Mouse (Mus musculus) forebrain, embryonic 16.5 days (tissue): Measurements from ENCODE around the gene F930015N05Rik. TPM values are rescaled to one million over a fixed set of nuclear protein-coding genes. Genes with fewer than 3 reads are reported as not detected.

ENCODE experiments used
- ATAC-seq: fragments of 200-750 bp; cut with Nextera tagmentation; 2 replicates; pipeline ENCODE4 v1.8.0; 2017; ENCODE audit warnings: mild to moderate bottlenecking, moderate library complexity
- H3K27ac ChIP-seq: fragments of 300-500 bp; sonication (generic); 2 replicates; pipeline ENCODE4 v1.5.1; 2014; ENCODE audit warnings: low read length, control low read depth
- H3K27me3 ChIP-seq: fragments of 300-500 bp; sonication (generic); replicated peaks from 2 replicates; pipeline ENCODE4 v1.6.1; 2014; ENCODE audit warnings: low read length; ENCODE audit not compliant: control insufficient read depth, insufficient read depth
- H3K36me3 ChIP-seq: fragments of 300-500 bp; sonication (generic); 2 replicates; pipeline ENCODE4 v1.6.1; 2014; ENCODE audit not compliant: control insufficient read depth, insufficient read depth
- H3K4me1 ChIP-seq: fragments of 300-500 bp; sonication (generic); replicated peaks from 2 replicates; pipeline ENCODE4 v1.6.1; 2014; ENCODE audit warnings: low read length; ENCODE audit not compliant: control insufficient read depth, insufficient read depth
- H3K4me2 ChIP-seq: fragments of 300-500 bp; sonication (generic); 2 replicates; pipeline ENCODE4 v1.6.1; 2014; ENCODE audit warnings: mild to moderate bottlenecking, low read length, control low read depth
- H3K4me3 ChIP-seq: fragments of 300-500 bp; sonication (generic); replicated peaks from 2 replicates; pipeline ENCODE4 v1.5.1; 2014; ENCODE audit warnings: mild to moderate bottlenecking, low read length, control low read depth
- H3K9ac ChIP-seq: fragments of 300-500 bp; sonication (generic); replicated peaks from 2 replicates; pipeline ENCODE4 v1.6.1; 2014; ENCODE audit warnings: low read depth, low read length, control low read depth
- H3K9me3 ChIP-seq: fragments of 300-500 bp; sonication (generic); 2 replicates; pipeline ENCODE4 v1.6.1; 2016; ENCODE audit warnings: low read length; ENCODE audit not compliant: control insufficient read depth
- WGBS: fragments of 180-500 bp; shearing (Covaris S2); extraction: QIAGEN DNeasy Blood & Tissue Kit; methylation state at CpG from one replicate; pipeline ENCODE4 v1.1.7; 2014; 5-methylcytosine and 5-hydroxymethylcytosine counted together
- polyA plus RNA-seq: library from polyadenylated mRNA; unstranded; fragments of >200 nt; fragmentation: Nextera tagmentation; extraction: Ambion mirVana; gene quantifications from 2 replicates; pipeline ENCODE4 v1.2.1, GENCODE M21; 2015

The F930015N05Rik gene
- polyA plus RNA-seq, 1 experiment from 2014 or later: 0.38 TPM

GRCm38 (mm10) chr11:64442119-64442518 lies 5.7 kb upstream of the F930015N05Rik start:
- peaks cover 11% of the 10 kb centered on the region for H3K27me3 ChIP-seq

GRCm38 (mm10) chr11:64438909-64439308 lies 2.5 kb upstream of the F930015N05Rik start:
- H3K9ac ChIP-seq: no peak overlapping the region
- peaks cover 24% of the 10 kb centered on the region for H3K27me3 ChIP-seq
- peaks cover 22% of the 10 kb centered on the region for H3K4me1 ChIP-seq
- no peak overlapping the region for H3K27ac ChIP-seq
- no peaks in the 10 kb centered on the region for H3K9me3 ChIP-seq
- H3K4me3 ChIP-seq: no peak overlapping the region
- H3K36me3 ChIP-seq: no peaks in the 10 kb centered on the region
- no peak for ATAC-seq
- no peak overlapping the region for H3K4me2 ChIP-seq
- 22% methylated on average over 3 of the region's 3 CpGs for WGBS

More at GRCm38 (mm10) chr11:64442119-64442518, 5.7 kb upstream of the F930015N05Rik start:
- Histone ChIP-seq H3K4me1 (peaks cover 3% of the 10 kb centered on the region; the same call in 1 of the 2 replicates), H3K27ac (no peak overlapping the region), H3K9me3 (no peaks in the 10 kb centered on the region), H3K4me2 (no peak overlapping the region), H3K9ac (no peak overlapping the region), H3K4me3 (no peak overlapping the region), H3K36me3 (no peaks in the 10 kb centered on the region)
- 30% methylated on average over 8 of the region's 8 CpGs for WGBS
- no peak for ATAC-seq

- Histone ChIP-seq H3K9me3 (no peaks in the 10 kb centered on the region), H3K4me1 (peaks cover 22% of the 10 kb centered on the region), H3K9ac (no peak overlapping the region), H3K27me3 (peaks cover 27% of the 10 kb centered on the region), H3K36me3 (no peaks in the 10 kb centered on the region), H3K27ac (no peak overlapping the region), H3K4me3 (no peak overlapping the region), H3K4me2 (no peak overlapping the region)
- no peak for ATAC-seq
- WGBS: 40% methylated on average over 3 of the region's 3 CpGs
Measured at GRCm38 (mm10) chr11:64437721-64438120, 1.3 kb upstream of the F930015N05Rik start.

- H3K27me3 ChIP-seq: peaks cover 34% of the 10 kb centered on the region
- H3K27ac ChIP-seq: no peak overlapping the region
- peak overlapping the region; percentile 98 for H3K4me2 ChIP-seq
- H3K36me3 ChIP-seq: no peaks in the 10 kb centered on the region
- H3K9ac ChIP-seq: no peak overlapping the region
- H3K4me3 ChIP-seq: peak overlapping the region; percentile 56
- no peaks in the 10 kb centered on the region for H3K9me3 ChIP-seq
- no peak for ATAC-seq
- WGBS: 24% methylated on average over 5 of the region's 5 CpGs
- peaks cover 19% of the 10 kb centered on the region for H3K4me1 ChIP-seq
Measured at GRCm38 (mm10) chr11:64436791-64437298, 392 bp upstream of the F930015N05Rik start.

- Histone ChIP-seq H3K4me1 (peaks cover 19% of the 10 kb centered on the region), H3K36me3 (no peaks in the 10 kb centered on the region), H3K27me3 (peaks cover 34% of the 10 kb centered on the region), H3K27ac (no peak overlapping the region), H3K4me3 (peak overlapping the region; percentile 56), H3K9ac (peak overlapping the region; percentile 64), H3K4me2 (peak overlapping the region; percentile 98), H3K9me3 (no peaks in the 10 kb centered on the region)
- ATAC-seq: peak; percentile 77
- WGBS: under 1% methylated on average over 81 of the region's 81 CpGs
Measured at GRCm38 (mm10) chr11:64435546-64436411, 674 bp downstream of the F930015N05Rik start.

GRCm38 (mm10) chr11:64434611-64435545 lies 1.6 kb downstream of the F930015N05Rik start, which contains the start of gene Hs3st3a1:
TSS of gene Hs3st3a1 (plus strand) at chr11:64435332.
- H3K36me3 ChIP-seq: no peaks in the 10 kb centered on the region
- no peak within 1 kb of the TSS for H3K27ac ChIP-seq
- no peaks in the 10 kb centered on the region for H3K9me3 ChIP-seq
- peaks cover 34% of the 10 kb centered on the region for H3K27me3 ChIP-seq
- H3K4me3 ChIP-seq: peak within 1 kb of the TSS; percentile 56
- H3K9ac ChIP-seq: peak within 1 kb of the TSS; percentile 64
- H3K4me1 ChIP-seq: peaks cover 19% of the 10 kb centered on the region
- peak within 1 kb of the TSS; percentile 98 for H3K4me2 ChIP-seq
- 0% methylated on average over 27 of the region's 36 CpGs for WGBS
- ATAC-seq: peak; percentile 68

- Histone ChIP-seq H3K9me3 (peaks cover 4% of the 10 kb centered on the region; the same call in 1 of the 2 replicates), H3K27ac (no peak overlapping the region), H3K27me3 (no peaks in the 10 kb centered on the region), H3K36me3 (no peaks in the 10 kb centered on the region), H3K9ac (no peak overlapping the region), H3K4me1 (peaks cover 5% of the 10 kb centered on the region; the same call in 1 of the 2 replicates), H3K4me2 (no peak overlapping the region), H3K4me3 (no peak overlapping the region)
- WGBS: 23% methylated on average over 1 of the region's 1 CpGs
- ATAC-seq: peak; percentile 89
Measured at GRCm38 (mm10) chr11:64418969-64419368, 17.5 kb downstream of the F930015N05Rik start.

- 12% methylated on average over 6 of the region's 6 CpGs for WGBS
- peak; percentile 51 for ATAC-seq
Measured at GRCm38 (mm10) chr11:64400534-64401093, 35.8 kb downstream of the F930015N05Rik start.

More at GRCm38 (mm10) chr11:64400534-64401093, 35.8 kb downstream of the F930015N05Rik start:
- Histone ChIP-seq H3K4me2 (no peak overlapping the region), H3K4me1 (peaks cover 11% of the 10 kb centered on the region), H3K27me3 (no peaks in the 10 kb centered on the region), H3K4me3 (no peak overlapping the region), H3K36me3 (no peaks in the 10 kb centered on the region), H3K27ac (no peak overlapping the region), H3K9ac (no peak overlapping the region), H3K9me3 (no peaks in the 10 kb centered on the region)
